Mouse (Mus musculus): ENCODE measurements around the gene Dynll2. TPM values are rescaled to one million over a fixed set of nuclear protein-coding genes. Genes with fewer than 3 reads are reported as not detected.

Gene Dynll2
- polyA plus RNA-seq, 1 experiment from 2014 or later = 24.7 TPM

- Histone ChIP-seq H3K4me3 (replicated peaks; ENCODE audit: low read depth, low read length) (no peak overlapping the region), H3K27me3 (ENCODE audit: insufficient read depth, low read length) (no peaks in the 10 kb centered on the region), H3K4me1 (replicated peaks; ENCODE audit: insufficient read depth, low read length) (no peaks in the 10 kb centered on the region), H3K4me2 (ENCODE audit: low read length) (no peak overlapping the region), H3K9me3 (replicated peaks; ENCODE audit: low read length) (no peaks in the 10 kb centered on the region), H3K9ac (ENCODE audit: low read depth, low read length) (no peak overlapping the region), H3K27ac (no peak overlapping the region), H3K36me3 (ENCODE audit: insufficient read depth, low read length) (no peaks in the 10 kb centered on the region)
- no peak for DNase-seq (ENCODE audit: low spot score)
- WGBS = 27% methylated on average over 16 of the region's 16 CpGs
- ATAC-seq (replicated peaks; ENCODE audit: low FRiP score, low read depth) = no peak
- TF ChIP-seq CTCF (IDR thresholded peaks at IDR 0.05; ENCODE audit: low read depth) = no peak
These were observed 40.9 kb upstream of the Dynll2 start for GRCm38 (mm10) chr11:88028193-88028684.

GRCm38 (mm10) chr11:88027391-88028035 lies 40.2 kb upstream of the Dynll2 start:
- ATAC-seq (replicated peaks; ENCODE audit: low FRiP score, low read depth) = no peak

GRCm38 (mm10) chr11:88023933-88024332 lies 36.6 kb upstream of the Dynll2 start:
- H3K9ac ChIP-seq (ENCODE audit: low read depth, low read length) = no peak overlapping the region
- H3K9me3 ChIP-seq (replicated peaks; ENCODE audit: low read length) = no peaks in the 10 kb centered on the region
- H3K4me3 ChIP-seq (replicated peaks; ENCODE audit: low read depth, low read length) = no peak overlapping the region
- H3K27ac ChIP-seq = no peak overlapping the region
- 79% methylated on average over 2 of the region's 2 CpGs for WGBS
- no peak for TF ChIP-seq CTCF (IDR thresholded peaks at IDR 0.05; ENCODE audit: low read depth)
- no peak overlapping the region for H3K4me2 ChIP-seq (ENCODE audit: low read length)
- H3K36me3 ChIP-seq (ENCODE audit: insufficient read depth, low read length) = no peaks in the 10 kb centered on the region
- no peak for DNase-seq (ENCODE audit: low spot score)
- no peaks in the 10 kb centered on the region for H3K4me1 ChIP-seq (replicated peaks; ENCODE audit: insufficient read depth, low read length)
- ATAC-seq (replicated peaks; ENCODE audit: low FRiP score, low read depth) = no peak
- H3K27me3 ChIP-seq (ENCODE audit: insufficient read depth, low read length) = no peaks in the 10 kb centered on the region

More at GRCm38 (mm10) chr11:88027391-88028035, 40.2 kb upstream of the Dynll2 start:
- WGBS = 77% methylated on average over 9 of the region's 9 CpGs
- H3K4me1 ChIP-seq (replicated peaks; ENCODE audit: insufficient read depth, low read length) = no peaks in the 10 kb centered on the region
- H3K27me3 ChIP-seq (ENCODE audit: insufficient read depth, low read length) = no peaks in the 10 kb centered on the region
- H3K27ac ChIP-seq = no peak overlapping the region
- H3K36me3 ChIP-seq (ENCODE audit: insufficient read depth, low read length) = no peaks in the 10 kb centered on the region
- no peak for TF ChIP-seq CTCF (IDR thresholded peaks at IDR 0.05; ENCODE audit: low read depth)
- no peaks in the 10 kb centered on the region for H3K9me3 ChIP-seq (replicated peaks; ENCODE audit: low read length)
- no peak for DNase-seq (ENCODE audit: low spot score)
- H3K9ac ChIP-seq (ENCODE audit: low read depth, low read length) = no peak overlapping the region
- no peak overlapping the region for H3K4me2 ChIP-seq (ENCODE audit: low read length)
- no peak overlapping the region for H3K4me3 ChIP-seq (replicated peaks; ENCODE audit: low read depth, low read length)

GRCm38 (mm10) chr11:88015795-88016194 lies 28.5 kb upstream of the Dynll2 start:
- no peak for TF ChIP-seq CTCF (IDR thresholded peaks at IDR 0.05; ENCODE audit: low read depth)
- Histone ChIP-seq H3K9me3 (replicated peaks; ENCODE audit: low read length) (no peaks in the 10 kb centered on the region), H3K9ac (ENCODE audit: low read depth, low read length) (no peak overlapping the region), H3K27ac (no peak overlapping the region), H3K36me3 (ENCODE audit: insufficient read depth, low read length) (no peaks in the 10 kb centered on the region), H3K4me3 (replicated peaks; ENCODE audit: low read depth, low read length) (no peak overlapping the region), H3K4me1 (replicated peaks; ENCODE audit: insufficient read depth, low read length) (no peaks in the 10 kb centered on the region), H3K4me2 (ENCODE audit: low read length) (no peak overlapping the region), H3K27me3 (ENCODE audit: insufficient read depth, low read length) (no peaks in the 10 kb centered on the region)
- ATAC-seq (replicated peaks; ENCODE audit: low FRiP score, low read depth) = no peak
- no peak for DNase-seq (ENCODE audit: low spot score)
- WGBS = 50% methylated on average over 6 of the region's 6 CpGs

GRCm38 (mm10) chr11:88015161-88015560 lies 27.8 kb upstream of the Dynll2 start:
- H3K4me2 ChIP-seq (ENCODE audit: low read length) = no peak overlapping the region
- H3K9me3 ChIP-seq (replicated peaks; ENCODE audit: low read length) = no peaks in the 10 kb centered on the region
- no peak overlapping the region for H3K9ac ChIP-seq (ENCODE audit: low read depth, low read length)
- DNase-seq (ENCODE audit: low spot score) (no peak), ATAC-seq (replicated peaks; ENCODE audit: low FRiP score, low read depth) (no peak)
- H3K4me1 ChIP-seq (replicated peaks; ENCODE audit: insufficient read depth, low read length) = peaks cover under 1% of the 10 kb centered on the region; the same call in 1 of the 2 replicates
- no peak overlapping the region for H3K27ac ChIP-seq
- TF ChIP-seq CTCF (IDR thresholded peaks at IDR 0.05; ENCODE audit: low read depth) = no peak
- no peaks in the 10 kb centered on the region for H3K36me3 ChIP-seq (ENCODE audit: insufficient read depth, low read length)
- no peak overlapping the region for H3K4me3 ChIP-seq (replicated peaks; ENCODE audit: low read depth, low read length)
- whole genome bisulfite sequencing = 86% methylated on average over 11 of the region's 11 CpGs
- no peaks in the 10 kb centered on the region for H3K27me3 ChIP-seq (ENCODE audit: insufficient read depth, low read length)

- H3K4me2 ChIP-seq (ENCODE audit: low read length) = no peak overlapping the region
- no peaks in the 10 kb centered on the region for H3K9me3 ChIP-seq (replicated peaks; ENCODE audit: low read length)
- no peak for DNase-seq (ENCODE audit: low spot score)
- ATAC-seq (replicated peaks; ENCODE audit: low FRiP score, low read depth) = no peak
- H3K4me3 ChIP-seq (replicated peaks; ENCODE audit: low read depth, low read length) = no peak overlapping the region
- TF ChIP-seq CTCF (IDR thresholded peaks at IDR 0.05; ENCODE audit: low read depth) = no peak
- 91% methylated on average over 10 of the region's 10 CpGs for WGBS
- H3K27ac ChIP-seq = no peak overlapping the region
- H3K9ac ChIP-seq (ENCODE audit: low read depth, low read length) = no peak overlapping the region
- peaks cover 5% of the 10 kb centered on the region; the same call in 1 of the 2 replicates for H3K4me1 ChIP-seq (replicated peaks; ENCODE audit: insufficient read depth, low read length)
- no peaks in the 10 kb centered on the region for H3K36me3 ChIP-seq (ENCODE audit: insufficient read depth, low read length)
- H3K27me3 ChIP-seq (ENCODE audit: insufficient read depth, low read length) = no peaks in the 10 kb centered on the region
These were observed 26.3 kb upstream of the Dynll2 start for GRCm38 (mm10) chr11:88013632-88014031.
